Mouse (Mus musculus): Measurements from ENCODE around the gene Coq8a.

- TF ChIP-seq CTCF (IDR thresholded peaks at IDR 0.05; ENCODE audit: low read depth): no peak
- peak; percentile 95 for TF ChIP-seq EP300 (IDR thresholded peaks at IDR 0.05; ENCODE audit: low read depth)
These were observed 3.6 kb downstream of the Coq8a start for GRCm38 (mm10) chr1:180195703-180196381.
